Mouse (Mus musculus) right cerebral cortex, postnatal 10 days (tissue): ENCODE measurements around the gene Tmem82.
A peak's percentile ranks its signal among the peaks of the same experiment; 100 is the strongest.

ENCODE experiments used
- DNase-seq, 2 experiments: peaks; one replicate each; pipeline ENCODE4 v3.0.0; 2021; ENCODE audit warnings: low spot score in 2 of 2

The Tmem82 gene

GRCm38 (mm10) chr4:141641353-141641771 is 22.9 kb upstream of the Tmem82 start:
- no peak for DNase-seq

DNA sequence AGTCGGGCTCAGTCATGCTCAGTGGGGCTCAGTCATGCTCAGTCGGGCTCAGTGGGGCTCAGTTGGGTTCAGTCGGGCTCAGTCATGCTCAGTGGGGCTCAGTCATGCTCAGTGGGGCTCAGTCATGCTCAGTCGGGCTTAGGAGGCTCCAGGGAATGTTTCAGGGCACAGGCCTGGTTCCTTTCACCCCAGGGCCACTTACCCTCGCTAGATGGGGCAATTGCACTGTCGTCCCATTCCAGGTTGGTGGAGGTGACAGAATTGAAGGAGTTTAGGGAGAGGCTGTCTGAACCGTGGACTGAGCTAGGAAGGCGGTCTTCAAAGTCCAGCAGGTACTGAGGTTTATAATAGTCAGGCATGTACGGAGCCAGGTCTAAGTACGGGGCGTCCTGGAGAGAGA is 21.0 kb upstream of the Tmem82 start:
- no peak for DNase-seq

GRCm38 (mm10) chr4:141636693-141637092 is 18.3 kb upstream of the Tmem82 start:
- no peak for DNase-seq

DNA sequence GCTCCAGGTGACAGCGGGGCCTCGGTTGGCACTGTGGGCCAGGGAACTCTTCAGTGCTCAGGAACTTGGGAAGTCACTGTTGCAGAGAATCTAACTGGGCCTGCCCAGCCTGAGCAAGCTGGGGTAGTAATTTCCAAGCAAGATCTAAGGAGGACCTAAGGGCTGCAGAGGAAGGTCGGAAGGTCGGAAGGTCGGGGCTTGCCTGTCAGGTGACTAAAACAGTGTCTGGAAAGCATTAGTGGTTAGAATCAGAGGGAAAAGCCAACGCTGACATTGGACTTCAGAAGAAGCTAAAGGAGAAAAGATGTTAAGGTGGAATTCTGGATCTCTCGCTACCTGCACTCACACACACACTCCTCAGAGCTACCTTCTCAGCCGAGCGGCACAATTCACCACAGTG is 17.6 kb upstream of the Tmem82 start:
- DNase-seq = no peak

GRCm38 (mm10) chr4:141632111-141632873 is 13.9 kb upstream of the Tmem82 start:
- DNase-seq = no peak

GRCm38 (mm10) chr4:141631250-141631649 is 12.8 kb upstream of the Tmem82 start:
- DNase-seq = no peak

DNA sequence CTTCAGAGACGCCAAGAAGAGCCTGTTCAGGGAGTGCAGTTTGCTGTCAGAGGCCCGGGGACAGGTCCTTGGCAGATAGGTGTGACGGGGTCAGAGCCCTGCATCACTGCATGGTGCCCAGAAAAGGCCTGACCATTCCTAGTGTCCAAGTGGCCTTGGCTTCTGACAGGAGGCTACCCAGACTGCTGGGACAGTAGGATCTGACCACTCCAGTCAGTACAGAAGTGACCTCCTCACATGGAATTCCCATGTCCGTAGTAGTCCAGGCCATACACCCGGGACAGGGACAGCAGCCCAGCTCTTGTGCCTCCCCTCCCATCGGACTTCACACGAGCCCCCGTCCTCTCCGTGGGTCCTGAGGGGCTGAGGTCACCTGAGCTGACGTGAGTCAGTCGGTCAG is 11.6 kb upstream of the Tmem82 start:
- no peak for DNase-seq

- no peak for DNase-seq
Observed at GRCm38 (mm10) chr4:141628661-141629060, 10.2 kb upstream of the Tmem82 start.

DNA sequence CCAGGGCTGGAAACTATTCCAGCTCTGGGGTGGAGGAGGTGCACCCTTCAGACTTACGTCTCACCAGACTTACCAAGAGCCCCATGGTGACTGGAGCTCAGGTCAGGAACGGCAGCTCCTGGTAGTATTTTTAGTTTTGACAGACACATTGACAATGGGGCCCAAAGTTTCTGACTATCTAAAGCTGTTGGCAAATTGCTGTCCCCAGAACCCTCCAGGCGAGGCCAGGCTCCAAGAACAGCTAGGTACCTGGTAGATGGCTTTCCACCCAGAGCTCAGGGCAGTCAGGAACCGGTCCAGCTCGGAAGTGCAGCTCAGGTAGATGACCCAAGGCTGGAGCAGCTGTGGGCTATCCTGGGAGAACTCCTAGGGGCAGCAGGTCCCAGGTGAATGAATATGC is 9.1 kb upstream of the Tmem82 start:
- no peak for DNase-seq

- no peak for DNase-seq
Observed at GRCm38 (mm10) chr4:141625774-141626550, 7.5 kb upstream of the Tmem82 start.

DNA sequence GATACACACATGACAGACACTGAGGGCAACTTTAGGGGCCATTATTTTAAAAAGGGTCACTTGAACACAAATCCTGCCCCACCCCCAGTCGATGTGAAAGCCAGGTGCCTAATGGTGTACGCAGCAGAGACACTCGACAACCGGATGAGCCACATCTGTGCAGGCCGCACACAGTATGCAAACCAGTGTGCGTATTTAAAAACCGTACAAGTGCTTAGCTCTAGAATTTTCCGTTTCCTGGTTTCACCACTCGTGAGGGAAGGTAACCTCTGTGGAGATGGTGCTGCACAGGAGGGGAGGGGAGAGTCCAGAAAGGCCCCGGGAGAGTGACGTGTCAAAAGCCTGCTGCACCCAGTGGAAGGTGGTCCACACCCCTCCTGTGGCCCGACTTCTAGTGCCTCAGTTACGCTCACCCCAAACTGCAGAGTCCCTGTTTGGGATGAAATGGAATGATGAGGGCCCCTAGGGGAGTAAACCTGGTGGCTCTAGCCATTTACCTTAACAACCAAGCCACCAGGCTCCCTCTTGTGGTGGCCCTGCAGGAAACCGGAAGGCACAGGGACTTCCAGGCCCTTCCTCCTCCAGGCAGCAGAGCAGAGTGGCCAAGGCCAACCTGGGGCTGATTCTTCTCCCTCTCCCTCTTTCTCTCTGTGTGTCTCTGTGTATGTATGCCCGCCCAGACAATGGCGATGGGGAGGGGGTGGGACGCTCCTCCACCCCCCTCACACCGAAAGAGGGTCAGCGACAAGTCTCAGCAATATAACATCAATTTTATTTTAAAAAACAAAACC is 6.7 kb upstream of the Tmem82 start:
- no peak for DNase-seq

- no peak for DNase-seq
Observed at GRCm38 (mm10) chr4:141624134-141624533, 5.7 kb upstream of the Tmem82 start.

- DNase-seq = peak in 1 of 2 experiments; percentile 59
Observed at GRCm38 (mm10) chr4:141623666-141624065, 5.2 kb upstream of the Tmem82 start, which contains the start of gene Slc25a34. TSS of gene Slc25a34 (minus strand) at chr4:141623821.

DNA sequence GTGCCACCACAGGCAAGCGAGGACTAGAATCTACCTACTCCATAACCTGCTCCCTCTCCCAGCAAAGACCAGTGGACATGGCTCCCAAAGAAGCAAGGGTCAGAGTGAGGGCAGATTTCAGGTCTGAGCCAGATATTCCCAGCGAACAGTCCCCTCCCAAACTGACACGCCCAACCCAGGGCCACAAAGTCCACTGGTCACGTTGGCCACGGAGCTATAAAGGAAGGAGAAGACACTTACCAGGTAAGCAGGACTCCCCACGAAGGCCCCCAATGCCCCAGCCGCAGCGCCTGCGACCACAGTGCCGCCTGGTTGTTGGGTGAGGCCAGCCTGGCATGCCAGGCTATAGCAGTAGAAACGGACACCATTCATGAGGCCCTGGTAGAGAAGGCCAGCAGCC is 4.6 kb upstream of the Tmem82 start:
- DNase-seq = no peak

DNA sequence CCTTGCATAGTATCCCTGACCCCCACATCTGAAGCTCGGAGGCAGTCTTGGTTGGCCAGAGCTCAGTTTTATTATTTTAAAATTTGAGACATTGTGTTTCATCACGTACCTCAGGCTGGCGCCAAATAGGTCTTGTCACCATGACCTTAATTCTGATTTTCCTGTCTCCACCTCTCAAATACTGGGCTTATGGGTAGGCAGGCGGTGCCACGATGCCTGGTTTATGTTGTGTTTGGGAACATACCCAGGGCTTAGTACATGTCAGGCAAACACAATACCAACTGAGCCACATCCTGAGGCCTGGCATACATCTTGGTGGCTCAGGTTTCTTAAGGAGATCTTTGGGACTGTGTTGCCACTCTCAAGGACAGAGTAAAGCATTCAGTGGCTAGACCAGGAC is 4.1 kb upstream of the Tmem82 start:
- no peak for DNase-seq

- DNase-seq = no peak
Observed at GRCm38 (mm10) chr4:141622091-141622490, 3.7 kb upstream of the Tmem82 start.

DNA sequence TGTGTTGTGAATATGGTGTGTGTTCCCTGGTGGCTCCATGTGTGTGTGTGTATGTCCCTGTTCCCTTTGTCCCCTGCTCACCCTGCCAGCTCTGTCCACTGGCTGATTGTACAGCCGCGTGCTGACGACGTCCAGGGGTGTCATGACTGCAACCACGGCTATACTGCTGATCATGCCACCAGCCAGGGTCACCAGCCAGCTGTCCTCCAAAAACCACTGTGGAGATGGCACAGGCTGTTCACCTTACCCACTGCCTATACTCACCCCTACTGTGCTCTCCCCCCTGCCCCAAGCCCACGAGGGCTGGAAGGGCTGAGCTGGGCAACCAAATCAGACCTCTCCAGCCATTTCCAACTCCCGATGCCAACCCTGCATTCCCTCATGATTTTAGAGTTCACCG is 2.9 kb upstream of the Tmem82 start:
- DNase-seq = no peak

- no peak for DNase-seq
Observed at GRCm38 (mm10) chr4:141619299-141619883, 958 bp upstream of the Tmem82 start.

GRCm38 (mm10) chr4:141617863-141618564 is 419 bp downstream of the Tmem82 start:
- no peak for DNase-seq

GRCm38 (mm10) chr4:141617299-141617698 is 1.1 kb downstream of the Tmem82 start:
- DNase-seq = peak; percentile 75 to 80

GRCm38 (mm10) chr4:141616811-141617210 is 1.6 kb downstream of the Tmem82 start:
- DNase-seq = no peak
